ENCODE assay signal across 9 mouse cellular contexts in genomic region chr11:46276778-46277177, GRCm38 (mm10). TPM values are rescaled to one million over a fixed set of nuclear protein-coding genes. Genes with fewer than 3 reads are reported as not detected.
DNase-seq lines count a peak whose midpoint lies in the region.
"Had no signal": no experiment of that assay in that cellular context is flagged by ENCODE, and none has a peak within 500 bp of the region (broad histone marks: within the 10 kb centered on the region; RNA-seq: fewer than 3 reads in every experiment).

No protein-coding gene starts in this region.

- 0 out of 2 replicates have a peak, but pooled peaks cover 3% of the 10 kb centered on the region for H3K4me1 ChIP-seq in embryonic facial prominence, embryonic 10.5 days
- H3K4me1 ChIP-seq: liver, embryonic 15.5 days had no signal

- no peaks in the 10 kb centered on the region for H3K27me3 ChIP-seq in embryonic facial prominence, embryonic 10.5 days (replicated peaks; ENCODE audit: low read depth, poor library complexity, severe bottlenecking)
- H3K27me3 ChIP-seq: liver, embryonic 15.5 days had no signal

- H3K4me3 ChIP-seq in embryonic facial prominence, embryonic 10.5 days = no peak overlapping the region
- H3K4me3 ChIP-seq: liver, embryonic 15.5 days had no signal

- WGBS in embryonic facial prominence, embryonic 10.5 days = 37% methylated on average over 5 of the region's 5 CpGs

- no peak overlapping the region for H3K27ac ChIP-seq in embryonic facial prominence, embryonic 10.5 days (replicated peaks)
- H3K27ac ChIP-seq: liver, embryonic 15.5 days had no signal

- intact Hi-C loops in gastrocnemius, postnatal 14 days (cut with DNase I; ENCODE audit: low total_unique reads) = loop anchor here (10.0 kb wide), 1 partner anchor 148 kb away; no protein-coding TSS in a partner anchor
- intact Hi-C loops in gastrocnemius, postnatal 36 days (cut with DNase I) = no loop called here

- DNase-seq in gastrocnemius, postnatal 10 days = peak; percentile 40
- DNase-seq in gastrocnemius, postnatal 14 days = no peak
- peak; percentile 59 for DNase-seq in right cerebral cortex, postnatal 4 days
- DNase-seq in right cerebral cortex, postnatal 25 days = no peak
- DNase-seq in embryonic facial prominence, embryonic 10.5 days (ENCODE audit: low spot score) = peak; percentile 54
- peak; percentile 36 for DNase-seq in lung, postnatal 10 days
- peak; percentile 30 to 32 for DNase-seq in thymus, adult 18-20 months
- no peak for DNase-seq in gastrocnemius, postnatal 36 days

- H3K9me3 ChIP-seq in embryonic facial prominence, embryonic 10.5 days = no peaks in the 10 kb centered on the region
- H3K9me3 ChIP-seq: liver, embryonic 15.5 days had no signal

- H3K36me3 ChIP-seq in embryonic facial prominence, embryonic 10.5 days (replicated peaks) = peaks cover 24% of the 10 kb centered on the region; the same call in 1 of the 2 replicates

RNA-seq across cellular contexts. Expression of gene Cyfip2, which starts 35.9 kb away (rescaled TPM):
- 1 to 10 TPM in 1 of 2 experiments, under 1 TPM in 1; 0.87 to 4.3 TPM for total RNA-seq in gastrocnemius, postnatal 10 days (2021)
- under 1 TPM; 0.49 to 0.70 TPM for total RNA-seq in gastrocnemius, postnatal 14 days (2021)
- 17.4 and 18.3 TPM in 2 replicates for polyA plus RNA-seq in embryonic facial prominence, embryonic 10.5 days (2016; fragmentation: Nextera tagmentation; extraction: Ambion mirVana)
- total RNA-seq in gastrocnemius, postnatal 36 days (2021) = 1 to 10 TPM; 1.5 to 1.7 TPM

RNA-seq across cellular contexts. Expression of gene Fndc9, which starts 41.4 kb away (rescaled TPM):
- total RNA-seq in gastrocnemius, postnatal 10 days (2021) = not detected
- not detected for total RNA-seq in gastrocnemius, postnatal 14 days (2021)
- polyA plus RNA-seq in embryonic facial prominence, embryonic 10.5 days (2016; fragmentation: Nextera tagmentation; extraction: Ambion mirVana) = 0.26 and 0.29 TPM in 2 replicates
- not detected for total RNA-seq in gastrocnemius, postnatal 36 days (2021)

Comparison
In these comparisons a context has a peak if more than half of its experiments do, and no peak if none do; other contexts are left out.
1. DNase-seq: peak in gastrocnemius, postnatal 10 days (single experiment), right cerebral cortex, postnatal 4 days (single experiment), embryonic facial prominence, embryonic 10.5 days (single experiment), lung, postnatal 10 days (single experiment) and thymus, adult 18-20 months (2 of 2); none in gastrocnemius, postnatal 14 days (single experiment), right cerebral cortex, postnatal 25 days (single experiment) and gastrocnemius, postnatal 36 days (0 of 2).